Mouse (Mus musculus) frontal cortex, adult (tissue): Measurements from ENCODE around the gene Defb45.

Experiments used
- ATAC-seq: cut with Nextera tagmentation; 2 replicates; pipeline ENCODE4 v1.9.2; 2017; ENCODE audit warnings: mild to moderate bottlenecking, moderate library complexity, mixed read lengths; ENCODE audit not compliant: low TSS enrichment

Gene Defb45

DNA sequence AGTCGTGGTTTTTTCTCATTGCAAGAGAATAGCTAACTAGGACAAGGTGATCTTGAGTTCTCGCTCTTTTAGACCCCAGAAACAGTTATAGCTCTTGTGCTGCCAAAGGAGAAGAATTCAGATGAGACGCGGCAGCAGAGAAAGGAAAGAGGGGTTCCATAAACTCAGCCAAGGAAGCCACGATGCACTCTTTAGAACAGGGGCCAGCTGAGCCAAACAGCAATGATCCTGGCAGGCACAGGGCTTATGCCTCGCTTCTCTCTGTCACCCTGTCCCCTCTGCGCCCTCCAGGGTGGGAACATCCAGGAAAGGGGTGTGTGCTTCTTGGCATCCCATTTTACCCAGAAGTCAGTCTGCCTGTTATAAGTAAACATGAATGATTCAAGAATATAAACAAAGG lies at the start of gene Defb45:
TSS of gene Defb45 (minus strand) at position 101 of the 400 bp plus-strand sequence.
- ATAC-seq, result no peak

GRCm38 (mm10) chr2:152639406-152640113 lies 40.4 kb upstream of the Defb45 start:
- ATAC-seq, result no peak

DNA sequence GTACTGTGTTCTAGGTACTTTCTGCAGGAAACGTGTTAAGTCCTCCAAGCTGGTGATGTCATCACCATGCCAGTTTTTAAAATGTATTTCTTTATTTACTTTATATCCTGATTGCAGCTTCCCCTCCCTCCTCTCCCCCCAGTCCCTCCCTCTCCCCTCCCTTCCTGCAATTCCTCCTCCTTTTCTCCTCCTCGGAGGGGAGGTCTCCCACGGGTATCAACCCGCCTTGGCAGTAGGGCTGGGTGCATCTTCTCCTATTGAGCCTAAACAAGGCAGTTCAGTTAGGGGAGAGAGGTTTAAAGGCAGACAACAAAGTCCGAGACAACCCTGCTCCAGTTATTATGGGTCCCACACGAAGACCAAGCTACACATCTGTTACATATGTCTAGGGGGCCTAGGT lies 39.7 kb upstream of the Defb45 start:
- no peak for ATAC-seq

GRCm38 (mm10) chr2:152637381-152637780 lies 38.2 kb upstream of the Defb45 start:
- no peak for ATAC-seq

GRCm38 (mm10) chr2:152637006-152637322 lies 37.8 kb upstream of the Defb45 start:
- no peak for ATAC-seq

- ATAC-seq, result no peak
These were observed 37.2 kb upstream of the Defb45 start for GRCm38 (mm10) chr2:152636246-152637005.

DNA sequence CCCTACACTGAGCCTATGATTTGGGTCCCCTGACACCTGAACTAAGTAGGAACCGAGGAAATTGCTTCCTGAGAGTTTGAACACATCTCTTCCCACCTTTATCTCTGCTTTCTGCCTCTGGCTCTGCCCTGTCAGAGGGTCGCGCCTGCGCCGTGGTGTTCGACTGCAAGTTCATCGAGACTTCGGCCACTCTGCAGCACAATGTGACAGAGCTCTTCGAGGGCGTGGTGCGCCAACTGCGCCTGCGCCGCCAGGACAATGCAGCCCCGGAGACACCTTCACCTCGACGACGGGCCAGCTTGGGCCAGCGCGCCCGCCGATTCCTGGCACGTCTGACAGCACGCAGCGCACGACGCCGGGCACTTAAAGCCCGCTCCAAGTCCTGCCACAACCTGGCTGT lies 35.1 kb upstream of the Defb45 start:
- ATAC-seq, result no peak

DNA sequence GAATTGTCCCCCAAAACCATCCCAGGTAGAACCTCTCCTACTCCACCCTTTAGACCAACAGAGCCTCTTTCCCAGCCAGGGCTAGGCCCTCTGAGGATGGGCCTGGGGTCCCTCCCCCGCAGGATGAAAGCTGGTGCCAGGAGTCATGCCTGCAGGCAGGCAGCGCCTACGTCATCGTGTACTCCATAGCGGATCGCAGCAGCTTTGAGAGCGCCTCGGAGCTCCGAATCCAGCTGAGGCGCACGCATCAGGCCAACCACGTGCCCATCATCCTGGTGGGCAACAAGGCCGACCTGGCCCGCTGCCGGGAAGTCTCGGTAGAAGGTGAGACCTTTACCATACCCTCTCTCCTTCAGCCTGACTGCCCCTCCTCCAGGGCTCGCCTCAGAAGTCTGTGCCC lies 34.1 kb upstream of the Defb45 start:
- no peak; the same call in 1 of the 2 replicates for ATAC-seq

GRCm38 (mm10) chr2:152629904-152630303 lies 30.7 kb upstream of the Defb45 start:
- ATAC-seq, result no peak

DNA sequence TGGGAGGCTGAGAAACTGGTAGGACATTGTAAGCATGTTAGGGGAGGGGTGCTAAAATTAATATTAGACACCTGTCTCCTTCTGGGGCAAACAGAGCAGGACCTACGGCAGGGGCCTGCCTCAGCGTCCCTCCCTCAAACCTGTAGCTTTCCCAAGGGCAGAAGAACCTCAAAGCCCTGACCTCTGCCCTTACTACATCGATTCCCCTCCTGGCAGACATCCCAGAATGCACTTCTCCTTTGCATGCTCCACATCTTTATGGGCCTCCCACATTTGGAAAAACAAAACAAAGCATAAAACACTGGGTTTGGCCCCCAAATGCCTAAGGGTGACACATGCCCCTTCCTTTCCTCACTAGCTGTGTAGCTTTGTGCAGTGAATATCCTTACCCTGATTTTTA lies 30.0 kb upstream of the Defb45 start:
- ATAC-seq, result no peak

DNA sequence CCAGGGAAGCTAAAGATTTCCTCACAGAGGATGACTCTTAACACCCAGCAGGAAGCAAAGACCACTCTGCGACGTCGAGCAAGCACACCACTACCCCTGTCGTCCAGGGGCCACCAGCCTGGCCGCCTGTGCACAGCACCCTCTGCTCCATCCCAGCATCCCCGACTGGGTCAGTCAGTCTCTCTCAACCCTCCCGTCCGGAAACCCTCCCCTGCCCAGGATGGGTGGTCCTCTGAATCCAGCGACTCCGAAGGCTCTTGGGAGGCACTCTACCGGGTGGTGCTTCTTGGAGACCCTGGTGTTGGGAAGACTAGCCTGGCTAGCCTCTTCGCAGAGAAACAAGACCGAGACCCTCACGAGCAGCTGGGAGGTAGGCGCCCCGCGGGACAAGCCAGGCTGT lies 28.9 kb upstream of the Defb45 start:
- no peak for ATAC-seq

- no peak for ATAC-seq
These were observed 27.8 kb upstream of the Defb45 start, which contains the start of gene Rem1 for GRCm38 (mm10) chr2:152626774-152627591. Rem1 (plus strand) TSS chr2:152626951.

- ATAC-seq, result no peak
These were observed 26.1 kb upstream of the Defb45 start for GRCm38 (mm10) chr2:152625256-152625655.

GRCm38 (mm10) chr2:152624566-152624965 lies 25.4 kb upstream of the Defb45 start:
- no peak for ATAC-seq

DNA sequence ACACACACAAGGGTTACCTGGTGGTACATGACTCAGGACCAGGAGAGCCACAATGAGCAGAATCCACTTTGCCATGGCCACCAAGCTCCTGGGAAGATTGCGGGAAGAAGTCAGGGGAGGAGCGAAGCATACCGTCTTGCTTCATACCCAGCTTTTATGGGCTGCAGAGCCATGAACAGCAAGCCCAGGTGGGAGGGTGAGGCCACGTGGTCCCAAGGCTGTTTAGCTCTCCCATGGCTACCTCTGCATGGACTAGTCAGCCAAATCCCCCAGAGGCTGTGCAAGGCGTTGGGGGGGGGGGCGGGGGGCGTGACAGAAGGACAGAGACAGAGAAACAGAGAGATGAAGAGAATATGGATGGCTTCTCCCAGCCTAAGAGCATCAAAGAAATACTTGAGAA lies 23.8 kb upstream of the Defb45 start, which contains the start of gene Defb25:
TSS of gene Defb25 (minus strand) at position 101 of the 400 bp plus-strand sequence.
- no peak for ATAC-seq

GRCm38 (mm10) chr2:152622151-152622550 lies 23.0 kb upstream of the Defb45 start:
- no peak for ATAC-seq

GRCm38 (mm10) chr2:152620367-152621134 lies 21.4 kb upstream of the Defb45 start:
- ATAC-seq, result peak; percentile 50; the same call in 1 of the 2 replicates

DNA sequence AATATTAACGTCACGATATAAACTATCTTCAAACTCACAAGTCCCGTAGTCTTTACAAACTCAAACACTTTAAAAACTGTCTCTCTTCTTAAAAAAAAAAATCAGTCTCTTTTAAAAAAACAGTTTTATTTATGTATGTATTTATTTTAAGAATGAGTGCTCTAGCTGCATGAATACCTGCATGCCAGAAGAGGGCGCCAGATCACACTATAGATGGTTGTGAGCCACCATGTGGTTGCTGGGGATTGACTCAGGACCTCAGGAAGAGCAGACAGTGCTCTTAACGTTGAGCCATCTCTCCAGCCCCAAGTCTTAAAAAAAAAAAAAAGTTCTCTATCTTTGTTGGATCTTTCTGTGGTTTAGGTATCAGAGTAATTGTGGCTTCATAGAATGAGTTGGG lies 18.2 kb upstream of the Defb45 start:
- ATAC-seq, result no peak

DNA sequence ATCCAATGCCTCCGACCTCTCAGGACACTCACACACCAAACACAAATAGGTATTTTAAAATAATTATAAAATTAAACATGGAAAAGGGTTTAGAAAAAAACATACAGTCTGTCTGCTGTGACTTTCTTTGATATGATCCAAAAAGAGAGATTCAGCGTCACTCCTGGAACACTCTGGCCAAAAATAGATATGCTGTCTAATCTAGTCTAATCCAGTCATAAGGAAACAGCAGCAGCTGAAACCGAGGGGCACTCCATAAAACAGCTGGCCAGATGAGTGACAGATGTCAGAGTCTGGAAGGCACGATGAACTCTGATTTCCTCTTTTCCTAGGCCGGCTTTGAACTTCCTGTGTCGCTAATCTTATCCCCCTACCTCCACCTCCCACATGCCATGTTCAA lies 17.3 kb upstream of the Defb45 start:
- no peak for ATAC-seq

DNA sequence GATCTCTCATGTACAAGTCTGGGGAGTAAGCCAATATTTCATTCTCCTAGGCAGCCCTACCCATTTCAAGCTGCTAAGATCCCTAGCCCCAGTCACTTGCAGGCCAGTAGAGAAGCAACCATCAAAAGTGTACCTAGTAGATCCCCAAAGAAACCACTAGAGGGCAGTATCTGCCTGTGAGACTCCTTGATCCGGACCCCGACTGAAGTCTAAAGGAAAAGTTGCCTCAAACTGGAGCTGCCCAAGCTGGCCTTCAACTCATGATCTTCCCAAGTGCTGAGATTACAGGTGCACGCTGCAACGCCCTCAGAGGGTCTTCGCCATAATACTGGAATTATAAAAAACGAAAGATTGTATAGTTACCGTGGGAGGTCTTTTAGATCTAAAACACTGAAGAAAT lies 16.4 kb upstream of the Defb45 start:
- ATAC-seq, result peak; percentile 88

DNA sequence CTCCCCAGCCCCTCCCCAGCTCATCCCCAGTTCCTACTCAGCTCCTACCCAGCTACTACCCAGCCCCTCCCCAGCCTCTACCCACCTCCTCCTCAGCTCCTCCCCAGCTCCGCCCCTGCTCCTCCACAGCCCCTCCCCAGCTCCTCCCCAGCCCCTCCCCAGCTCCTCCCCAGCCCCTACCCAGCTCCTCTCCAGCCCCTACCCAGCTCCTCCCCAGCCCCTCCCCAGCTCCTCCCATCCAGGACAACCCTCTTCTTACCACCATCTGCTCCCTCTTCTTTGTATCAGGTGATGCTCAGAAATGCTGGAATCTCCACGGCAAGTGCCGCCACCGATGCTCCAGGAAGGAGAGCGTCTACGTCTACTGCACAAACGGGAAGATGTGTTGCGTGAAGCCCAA lies 13.0 kb upstream of the Defb45 start:
- ATAC-seq, result peak; percentile 50

- no peak for ATAC-seq
These were observed 9.5 kb upstream of the Defb45 start for GRCm38 (mm10) chr2:152608719-152609118.
